Mouse (Mus musculus) bone marrow macrophage, adult 2 months (primary cell): ENCODE measurements at regions not wholly inside any gene's neighbourhood (a gene's known extent, or its start where the extent isn't known, plus 50 kb on each side); places are given as distances from the start of the nearest gene placed in this dataset.

Experiments
- H3K27ac ChIP-seq: 2 replicates; pipeline ENCODE4 v1.5.1; 2012; ENCODE audit warnings: low read depth, low read length; ENCODE audit not compliant: insufficient read depth
- H3K4me1 ChIP-seq: 2 replicates; pipeline ENCODE4 v1.6.1; 2012; ENCODE audit warnings: low read length; ENCODE audit not compliant: control insufficient read depth, insufficient read depth
- H3K4me3 ChIP-seq: 2 replicates; pipeline ENCODE4 v1.5.1; 2012; ENCODE audit warnings: mild to moderate bottlenecking, low read length, moderate library complexity; ENCODE audit not compliant: insufficient read depth
- CTCF ChIP-seq: IDR thresholded peaks from 2 replicates; pipeline ENCODE4 v1.5.1; 2012; ENCODE audit warnings: low read depth, mild to moderate bottlenecking, low read length, moderate library complexity
- POLR2A ChIP-seq: IDR thresholded peaks from 2 replicates; pipeline ENCODE4 v1.6.1; 2012; ENCODE audit warnings: mild to moderate bottlenecking, low read depth, low read length, borderline replicate concordance

DNA sequence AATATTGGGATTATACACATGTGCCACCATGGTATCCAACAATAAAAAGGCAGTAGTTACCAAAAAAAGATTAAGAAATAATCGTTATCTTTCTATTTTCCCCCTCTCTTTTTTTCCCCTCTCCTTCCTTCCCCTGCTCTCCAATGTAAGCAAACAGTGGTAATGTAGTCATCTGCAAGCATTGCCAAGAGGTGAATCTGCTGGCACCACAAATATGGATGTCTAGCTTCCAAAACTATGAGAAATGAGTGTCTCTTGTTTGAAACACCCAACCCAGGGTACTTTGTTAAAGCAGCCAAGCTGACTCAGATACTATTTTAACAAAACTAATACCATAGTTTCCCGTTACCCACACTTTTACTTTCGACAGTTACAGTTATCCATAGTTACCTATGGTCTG is 784.2 kb downstream of the Gsdmc2 start:
- Histone ChIP-seq H3K4me1 (no peaks in the 10 kb centered on the region), H3K27ac (no peak overlapping the region), H3K4me3 (no peak overlapping the region)
- TF ChIP-seq CTCF (no peak), POLR2A (no peak)

DNA sequence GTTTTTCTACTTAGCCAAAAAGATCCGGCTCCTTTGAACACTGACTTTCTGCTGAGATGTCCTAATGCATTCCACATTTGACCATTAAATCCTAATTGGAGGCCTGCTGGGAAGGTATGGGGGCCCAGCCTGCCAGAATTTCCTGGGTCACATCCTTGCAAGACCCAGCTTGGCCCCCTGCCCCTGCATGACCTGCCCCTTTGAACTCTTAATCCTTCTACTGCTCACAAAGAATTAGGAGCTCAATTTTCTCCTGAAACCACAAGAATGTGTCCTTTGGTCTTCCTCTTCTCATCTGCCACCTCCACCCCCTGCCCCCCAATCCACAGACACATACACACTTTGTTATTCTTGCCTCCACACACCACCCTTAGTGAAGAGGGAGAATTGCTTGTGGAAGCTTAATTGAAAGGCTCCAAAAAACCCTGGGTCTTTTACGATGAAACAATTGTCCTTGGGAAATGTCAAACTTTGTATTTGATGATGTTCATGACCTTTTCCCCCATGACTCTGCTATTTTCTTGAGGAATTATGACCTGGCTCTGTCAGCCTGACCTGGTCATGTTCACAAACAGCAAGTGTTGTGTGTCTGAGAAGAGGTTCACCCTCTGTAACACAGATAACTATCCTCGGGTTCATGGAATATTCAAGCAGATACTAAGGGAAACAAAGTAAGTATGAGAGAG is 792.3 kb downstream of the Gsdmc2 start:
- TF ChIP-seq POLR2A, result no peak
- no peak for TF ChIP-seq CTCF
- no peak overlapping the region for H3K27ac ChIP-seq
- H3K4me3 ChIP-seq, result no peak overlapping the region
- H3K4me1 ChIP-seq, result no peaks in the 10 kb centered on the region

DNA sequence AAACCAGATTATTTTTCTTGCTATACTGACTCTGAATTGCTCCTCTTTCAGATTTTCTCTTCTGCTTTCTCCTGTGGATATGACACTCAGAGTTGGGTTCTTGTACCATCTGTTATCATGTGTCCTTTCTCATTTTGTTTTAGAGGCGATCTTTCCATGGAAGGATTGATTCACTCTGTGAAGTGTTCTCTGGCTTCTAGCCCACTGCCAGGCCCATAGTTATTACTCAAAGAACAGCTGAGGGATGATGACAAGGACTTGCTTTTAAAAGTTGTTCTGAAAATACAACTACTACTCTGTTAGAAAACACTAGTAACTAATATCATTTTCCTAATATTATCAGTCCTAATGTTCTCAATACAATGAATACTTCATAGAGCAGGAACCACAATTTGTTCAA is 794.9 kb downstream of the Gsdmc2 start:
- TF ChIP-seq POLR2A (no peak), CTCF (no peak)
- no peak overlapping the region for H3K4me3 ChIP-seq
- no peaks in the 10 kb centered on the region for H3K4me1 ChIP-seq
- H3K27ac ChIP-seq, result no peak overlapping the region

DNA sequence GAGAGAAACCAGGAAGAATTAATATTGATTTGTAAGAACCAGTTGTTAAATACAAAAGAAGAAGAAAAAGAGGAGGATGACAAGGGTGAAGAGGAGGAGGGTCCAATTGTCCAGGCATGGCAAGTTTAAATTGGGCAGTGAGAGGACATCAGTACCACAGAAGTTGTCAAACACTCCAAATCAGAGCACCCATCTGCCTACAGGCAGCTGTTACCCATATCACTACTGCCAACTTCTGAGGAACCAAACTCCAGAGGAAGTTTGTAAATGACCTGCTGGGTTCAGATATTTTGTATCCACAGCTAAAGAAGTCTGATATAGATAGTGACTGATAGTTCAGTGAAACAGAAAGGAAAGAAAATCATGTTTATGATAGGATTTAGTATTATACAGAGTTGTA is 802.6 kb downstream of the Gsdmc2 start:
- TF ChIP-seq CTCF, result no peak
- no peak for TF ChIP-seq POLR2A
- H3K4me3 ChIP-seq, result no peak overlapping the region
- H3K4me1 ChIP-seq, result no peaks in the 10 kb centered on the region
- H3K27ac ChIP-seq, result no peak overlapping the region

DNA sequence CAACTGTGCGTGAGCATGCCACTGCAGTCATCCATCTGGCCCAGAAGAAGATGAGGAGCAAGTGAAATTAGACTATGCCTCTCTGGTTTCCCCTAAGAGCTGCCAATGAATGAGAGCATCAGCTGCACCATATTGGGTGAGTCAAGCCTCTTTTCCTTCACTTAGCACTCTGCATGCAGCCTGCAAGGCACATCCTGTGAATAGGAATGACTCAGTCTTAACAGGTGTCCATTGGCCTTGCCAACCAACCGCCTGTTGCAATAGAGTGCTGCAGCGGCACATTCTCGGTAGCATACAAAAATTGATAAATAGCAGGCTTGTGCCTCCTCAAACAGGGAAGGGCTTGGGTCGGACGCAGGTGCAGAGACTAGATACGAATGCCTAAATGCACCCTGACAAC is 808.7 kb downstream of the Gsdmc2 start:
- no peaks in the 10 kb centered on the region for H3K4me1 ChIP-seq
- no peak overlapping the region for H3K27ac ChIP-seq
- TF ChIP-seq CTCF, result no peak
- TF ChIP-seq POLR2A, result no peak
- no peak overlapping the region for H3K4me3 ChIP-seq

DNA sequence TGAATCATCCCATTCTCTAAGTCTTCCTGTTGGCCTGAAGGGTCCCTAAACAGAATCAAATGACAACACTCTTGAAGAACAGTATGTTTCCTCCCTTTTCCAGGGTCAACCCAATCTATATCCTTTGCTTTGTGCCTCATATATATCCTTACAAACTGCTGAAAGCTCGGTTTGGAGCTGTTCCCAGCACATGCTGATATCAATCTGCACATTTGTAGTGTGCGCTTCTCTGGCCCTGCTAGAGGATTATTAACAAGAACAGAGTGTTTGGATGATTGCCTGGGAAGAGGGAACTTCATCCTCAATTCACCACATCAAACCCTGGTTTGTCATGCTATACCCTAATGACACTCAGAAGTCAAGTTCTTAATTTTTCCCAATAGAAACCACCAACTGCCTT is 824.2 kb downstream of the Gsdmc2 start:
- Histone ChIP-seq H3K27ac (no peak overlapping the region), H3K4me1 (no peaks in the 10 kb centered on the region), H3K4me3 (no peak overlapping the region)
- no peak for TF ChIP-seq POLR2A
- TF ChIP-seq CTCF, result no peak

DNA sequence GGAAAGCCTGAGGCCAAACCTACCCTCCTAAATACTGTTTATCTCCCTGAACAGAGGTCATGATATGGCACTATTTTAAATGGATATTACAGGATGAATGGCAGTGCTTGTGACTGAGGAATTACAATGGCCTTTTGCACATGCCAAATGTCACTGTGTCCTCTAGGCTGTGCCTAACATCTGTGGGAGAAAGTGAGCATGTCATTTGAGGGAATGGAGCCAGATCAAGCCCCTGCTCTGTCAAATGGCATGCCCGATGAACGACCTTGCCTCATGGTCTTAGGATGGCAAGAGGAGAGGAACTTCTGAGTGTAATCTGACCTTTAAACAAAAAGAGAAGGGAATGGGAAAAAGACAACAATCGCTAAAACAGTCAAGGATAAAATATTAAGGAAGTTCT is 827.0 kb downstream of the Gsdmc2 start:
- Histone ChIP-seq H3K4me1 (no peaks in the 10 kb centered on the region), H3K27ac (no peak overlapping the region), H3K4me3 (no peak overlapping the region)
- TF ChIP-seq POLR2A (no peak), CTCF (no peak)

DNA sequence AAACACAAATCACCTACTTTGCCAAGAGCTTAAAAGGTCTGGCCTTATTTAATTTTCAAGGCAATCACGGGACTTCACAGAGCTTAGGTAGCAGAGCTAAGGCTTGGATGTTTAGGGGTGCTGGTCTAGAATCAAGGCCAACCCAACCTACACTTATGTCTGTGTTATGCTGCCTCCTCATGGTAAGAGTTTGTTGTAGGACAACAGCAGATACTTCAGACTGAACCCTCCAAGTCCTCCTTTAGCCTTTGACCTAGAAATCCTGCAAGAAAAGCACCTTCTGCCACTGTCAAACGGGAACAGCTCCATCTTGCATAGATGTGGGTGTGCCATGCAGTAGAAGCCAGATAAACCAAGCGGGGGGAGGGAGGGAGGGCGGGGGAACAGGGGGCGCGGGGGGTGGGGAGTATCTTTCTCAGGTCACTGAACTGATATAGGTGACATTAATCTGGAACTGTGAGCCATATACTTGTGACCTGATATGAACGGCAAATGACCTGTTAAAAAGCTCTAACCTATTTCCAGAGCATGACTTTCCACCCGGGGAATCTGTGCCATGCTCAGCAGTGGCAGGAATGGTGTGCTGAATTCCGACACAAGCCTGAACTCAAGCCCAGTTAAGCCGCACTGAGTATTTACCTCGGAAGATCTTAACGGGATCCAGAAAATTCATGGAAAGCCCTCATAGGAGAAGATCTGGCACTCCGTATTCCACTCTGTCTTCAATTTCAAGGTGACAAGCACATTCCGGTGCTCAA is 838.3 kb downstream of the Gsdmc2 start:
- no peak overlapping the region for H3K4me3 ChIP-seq
- no peaks in the 10 kb centered on the region for H3K4me1 ChIP-seq
- TF ChIP-seq CTCF (no peak), POLR2A (no peak)
- no peak overlapping the region for H3K27ac ChIP-seq

DNA sequence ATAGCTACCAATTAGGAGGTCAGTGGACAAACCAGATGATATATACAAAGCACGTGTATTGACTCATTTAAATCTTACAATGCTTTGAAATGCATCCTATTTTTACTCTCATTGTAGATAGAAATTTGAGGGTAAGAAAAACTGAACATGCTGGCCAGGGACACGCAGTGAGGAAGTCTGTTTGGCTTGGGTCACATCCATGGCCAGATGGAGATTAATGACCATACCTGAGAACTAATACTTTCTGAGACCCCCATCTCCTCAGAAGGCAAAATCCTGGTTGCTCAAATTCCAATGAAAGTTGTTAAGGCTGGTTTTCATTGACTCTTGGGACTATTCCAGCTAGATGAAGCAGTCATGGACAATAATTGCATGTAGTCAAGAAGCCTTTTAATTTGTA is 850.3 kb downstream of the Gsdmc2 start:
- Histone ChIP-seq H3K4me1 (no peaks in the 10 kb centered on the region), H3K27ac (no peak overlapping the region), H3K4me3 (no peak overlapping the region)
- TF ChIP-seq POLR2A, result no peak
- TF ChIP-seq CTCF, result no peak

DNA sequence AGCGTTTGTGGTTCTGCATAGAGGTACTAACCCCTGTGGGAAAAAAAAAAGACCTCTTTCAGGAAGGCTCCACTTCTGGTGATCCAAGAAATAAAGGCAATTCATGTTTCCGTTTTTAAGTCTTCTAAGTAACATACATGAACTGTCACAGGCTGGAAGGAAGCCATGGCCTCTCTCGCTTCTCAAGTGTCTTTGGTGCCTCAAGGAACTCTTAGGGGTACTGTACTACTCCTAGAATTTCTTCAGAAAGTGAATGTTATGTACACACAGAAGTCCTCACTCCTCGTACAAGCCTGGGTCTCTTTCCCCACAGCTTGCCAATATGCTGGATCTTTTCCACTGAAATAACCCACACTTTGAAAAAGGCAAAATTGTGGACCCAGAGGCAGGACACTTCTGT is 858.1 kb downstream of the Gsdmc2 start:
- H3K4me3 ChIP-seq, result no peak overlapping the region
- no peak overlapping the region for H3K27ac ChIP-seq
- TF ChIP-seq POLR2A, result no peak
- TF ChIP-seq CTCF, result no peak
- H3K4me1 ChIP-seq, result no peaks in the 10 kb centered on the region
